ENCODE assay signal across 8 mouse cellular contexts in genomic region chr2:49358839-49359520, GRCm38 (mm10).
DNase-seq lines count a peak whose midpoint lies in the region; ATAC-seq and TF ChIP-seq lines count a peak whose summit lies in the region.

No protein-coding gene starts in this region.

- TF ChIP-seq CTCF in CH12.LX (conservative IDR thresholded peaks at IDR 0.05 in 1 of 2, IDR thresholded peaks at IDR 0.05 in 1 of 2; ENCODE audit: low read depth in 2 of 2, low read length in 2 of 2), result peak; percentile 18 to 86; a peak in 2 of 4 replicates

- in situ Hi-C loops in CH12.LX (cut with MboI; ENCODE audit: low pct_ligation_motif_present, low pct_unique_long_range_greater_than_20kb, low sequenced_read_pairs), result no loop called here

- dilution Hi-C loops in CH12.LX (cut with MboI; ENCODE audit: extremely low pct_ligation_motif_present, extremely low pct_unique_long_range_greater_than_20kb, low sequenced_read_pairs), result no loop called here

- no peak overlapping the region for H3K9ac ChIP-seq in hindbrain, embryonic 12.5 days
- peak overlapping the region; percentile 21; the same call in 1 of the 2 replicates for H3K9ac ChIP-seq in CH12.LX (ENCODE audit: insufficient read depth, low read depth)
- H3K9ac ChIP-seq in kidney, embryonic 15.5 days, result no peak overlapping the region

- peak; percentile 44 for DNase-seq in hindbrain, embryonic 10.5 days (ENCODE audit: low spot score)
- DNase-seq in CH12.LX (ENCODE audit: extremely low read depth), result peak; percentile 56
- DNase-seq in c-Kit-positive CD71-negative TER-119-negative erythroid progenitor cells, embryonic 14.5 days (ENCODE audit: low read depth), result peak; percentile 20
- peak; percentile 12 to 19 for DNase-seq in frontal cortex, postnatal 36 days (ENCODE audit: low spot score in 2 of 2)
- DNase-seq in lung, postnatal 4 days, result peak; percentile 32 to 54
- peak; percentile 37 for DNase-seq in thymus, postnatal 25 days

- TF ChIP-seq RAD21 in CH12.LX (IDR thresholded peaks at IDR 0.05; ENCODE audit: low read depth, low read length), result peak; percentile 89

- peaks cover 4% of the 10 kb centered on the region for H3K4me1 ChIP-seq in hindbrain, embryonic 10.5 days (replicated peaks)
- H3K4me1 ChIP-seq in hindbrain, embryonic 12.5 days, result 0 out of 2 replicates have a peak, but pooled peaks cover 3% of the 10 kb centered on the region
- H3K4me1 ChIP-seq in CH12.LX (ENCODE audit: control insufficient read depth in 1 of 2, insufficient read depth in 2 of 2), result peaks cover 4 to 5% of the 10 kb centered on the region in 2 experiments; a peak in 2 of 4 replicates
- H3K4me1 ChIP-seq in kidney, embryonic 15.5 days, result peaks cover 5% of the 10 kb centered on the region

- H3K4me2 ChIP-seq in hindbrain, embryonic 12.5 days (replicated peaks), result no peak overlapping the region
- H3K4me2 ChIP-seq in CH12.LX (ENCODE audit: insufficient read depth, low read depth, poor library complexity, severe bottlenecking), result peak overlapping the region; percentile 85
- H3K4me2 ChIP-seq in kidney, embryonic 15.5 days, result no peak overlapping the region

- 65% methylated on average over 4 of the region's 4 CpGs for WGBS in hindbrain, embryonic 10.5 days
- 67% methylated on average over 4 of the region's 4 CpGs for WGBS in hindbrain, embryonic 12.5 days
- 50% methylated on average over 4 of the region's 4 CpGs for WGBS in kidney, embryonic 15.5 days

- no peaks in the 10 kb centered on the region for H3K27me3 ChIP-seq in hindbrain, embryonic 10.5 days (ENCODE audit: insufficient read depth, poor library complexity, severe bottlenecking)
- no peaks in the 10 kb centered on the region for H3K27me3 ChIP-seq in hindbrain, embryonic 12.5 days
- H3K27me3 ChIP-seq in CH12.LX (replicated peaks), result no peaks in the 10 kb centered on the region
- H3K27me3 ChIP-seq in kidney, embryonic 15.5 days, result no peaks in the 10 kb centered on the region

- no peak for TF ChIP-seq POLR2A in CH12.LX (IDR thresholded peaks at IDR 0.05; ENCODE audit: low read depth, low read length)

- no peaks in the 10 kb centered on the region for H3K36me3 ChIP-seq in hindbrain, embryonic 10.5 days
- no peaks in the 10 kb centered on the region for H3K36me3 ChIP-seq in hindbrain, embryonic 12.5 days
- no peaks in the 10 kb centered on the region for H3K36me3 ChIP-seq in CH12.LX (replicated peaks in 1 of 2; ENCODE audit: control insufficient read depth in 1 of 2, insufficient read depth in 1 of 2, low read length in 1 of 2)
- H3K36me3 ChIP-seq in kidney, embryonic 15.5 days, result no peaks in the 10 kb centered on the region

- H3K4me3 ChIP-seq in hindbrain, embryonic 10.5 days, result no peak overlapping the region
- no peak overlapping the region for H3K4me3 ChIP-seq in hindbrain, embryonic 12.5 days
- no peak overlapping the region for H3K4me3 ChIP-seq in CH12.LX (replicated peaks in 1 of 3; ENCODE audit: low read depth in 2 of 3, low read length in 2 of 3, poor library complexity in 1 of 3)
- no peak overlapping the region for H3K4me3 ChIP-seq in kidney, embryonic 15.5 days (replicated peaks)

- peak overlapping the region; percentile 40; the same call in 1 of the 2 replicates for H3K27ac ChIP-seq in hindbrain, embryonic 10.5 days
- no peak overlapping the region for H3K27ac ChIP-seq in hindbrain, embryonic 12.5 days
- H3K27ac ChIP-seq in CH12.LX (ENCODE audit: insufficient read depth, low read depth), result no peak overlapping the region; the same call in 1 of the 2 replicates
- H3K27ac ChIP-seq in kidney, embryonic 15.5 days, result no peak overlapping the region

- H3K79me2 ChIP-seq in CH12.LX (replicated peaks; ENCODE audit: control insufficient read depth, extremely low read depth, insufficient read depth, poor library complexity, severe bottlenecking), result no peaks in the 10 kb centered on the region

- ATAC-seq in hindbrain, embryonic 12.5 days (ENCODE audit: low FRiP score), result no peak
- ATAC-seq in kidney, embryonic 15.5 days (replicated peaks; ENCODE audit: low FRiP score), result 0 out of 2 replicates have a peak, but pooled peaks have one; percentile 23

- TF ChIP-seq EP300 in CH12.LX (IDR thresholded peaks at IDR 0.05; ENCODE audit: low read length), result no peak

- no peaks in the 10 kb centered on the region for H3K9me3 ChIP-seq in hindbrain, embryonic 10.5 days
- H3K9me3 ChIP-seq in hindbrain, embryonic 12.5 days (replicated peaks), result no peaks in the 10 kb centered on the region
- no peaks in the 10 kb centered on the region for H3K9me3 ChIP-seq in CH12.LX (replicated peaks; ENCODE audit: low read length)
- no peaks in the 10 kb centered on the region for H3K9me3 ChIP-seq in kidney, embryonic 15.5 days (replicated peaks)

TF ChIP-seq in CH12.LX, 34 proteins besides CTCF, POLR2A, EP300 and RAD21:
- TF ChIP-seq ZKSCAN1 (IDR thresholded peaks at IDR 0.05; ENCODE audit: borderline replicate concordance, low read depth, low read length), result no peak
- TF ChIP-seq BHLHE40 (IDR thresholded peaks at IDR 0.05; ENCODE audit: low read depth, low read length), result no peak
- no peak for TF ChIP-seq MAX (IDR thresholded peaks at IDR 0.05; ENCODE audit: low read length)
- no peak for TF ChIP-seq PAX5 (IDR thresholded peaks at IDR 0.05; ENCODE audit: low read length)
- TF ChIP-seq MEF2A (IDR thresholded peaks at IDR 0.05; ENCODE audit: borderline replicate concordance, low read depth, low read length), result no peak
- TF ChIP-seq JUND (conservative IDR thresholded peaks at IDR 0.05; ENCODE audit: low read depth, low read length), result no peak
- TF ChIP-seq USF2 (conservative IDR thresholded peaks at IDR 0.05; ENCODE audit: low read depth, low read length), result no peak
- no peak for TF ChIP-seq E2F4 (IDR thresholded peaks at IDR 0.05; ENCODE audit: insufficient replicate concordance, low read depth, low read length)
- no peak for TF ChIP-seq JUN (IDR thresholded peaks at IDR 0.05; ENCODE audit: insufficient read depth, low read depth, low read length)
- TF ChIP-seq ZMIZ1 (IDR thresholded peaks at IDR 0.05; ENCODE audit: low read depth, low read length), result no peak
- no peak for TF ChIP-seq UBTF (IDR thresholded peaks at IDR 0.05; ENCODE audit: low read depth, low read length)
- TF ChIP-seq IRF4 (IDR thresholded peaks at IDR 0.05; ENCODE audit: low read depth, low read length), result no peak
- no peak for TF ChIP-seq MXI1 (IDR thresholded peaks at IDR 0.05; ENCODE audit: low read depth, low read length)
- TF ChIP-seq CHD1 (IDR thresholded peaks at IDR 0.05; ENCODE audit: low read depth, low read length), result no peak
- TF ChIP-seq ELF1 (IDR thresholded peaks at IDR 0.05; ENCODE audit: low read depth, low read length), result no peak
- peak; percentile 49; the same call in 1 of the 2 replicates for TF ChIP-seq ZC3H11A (IDR thresholded peaks at IDR 0.05; ENCODE audit: low read depth, low read length)
- no peak for TF ChIP-seq HCFC1 (IDR thresholded peaks at IDR 0.05; ENCODE audit: low read depth, low read length)
- no peak for TF ChIP-seq MAFK (IDR thresholded peaks at IDR 0.05; ENCODE audit: insufficient replicate concordance, low read length)
- TF ChIP-seq SIN3A (IDR thresholded peaks at IDR 0.05; ENCODE audit: low read length), result no peak
- peak; percentile 90 for TF ChIP-seq SMC3 (IDR thresholded peaks at IDR 0.05; ENCODE audit: low read depth, low read length)
- no peak for TF ChIP-seq POLR2AphosphoS2 (IDR thresholded peaks at IDR 0.05; ENCODE audit: low read depth, low read length)
- no peak for TF ChIP-seq CHD2 (IDR thresholded peaks at IDR 0.05; ENCODE audit: low read length)
- TF ChIP-seq NRF1 (IDR thresholded peaks at IDR 0.05; ENCODE audit: low read depth, low read length), result no peak
- TF ChIP-seq MAZ (IDR thresholded peaks at IDR 0.05; ENCODE audit: low read depth, low read length), result no peak
- peak; percentile 19; the same call in 1 of the 2 replicates for TF ChIP-seq NELFE (IDR thresholded peaks at IDR 0.05; ENCODE audit: low read depth, low read length)
